Mouse (Mus musculus) layer of hippocampus, postnatal 14 days (tissue): ENCODE data around the gene Parp1. TPM values are rescaled to one million over a fixed set of nuclear protein-coding genes. Genes with fewer than 3 reads are reported as not detected.
A peak's percentile ranks its signal among the peaks of the same experiment; 100 is the strongest.
"Not testable (repeated sequence)": the region's sequence is repeated elsewhere in the genome, so short reads cannot be mapped to it uniquely, and the experiment has no call there.

Source experiments
- DNase-seq, 2 experiments: peaks; one replicate each; pipeline ENCODE4 v3.0.0; 2021 to 2022; ENCODE audit warnings: low spot score in 2 of 2, mixed read lengths in 1 of 2
- microRNA-seq, 2 experiments: library from miRNA; unstranded; fragments of <30 nt; microRNA quantifications; one replicate each; pipeline ENCODE4 v1.2.0; 2021
- total RNA-seq, 2 experiments: library from RNA; stranded (reverse); gene quantifications; 2 replicates each; pipeline ENCODE4 v1.2.3; 2021

Gene Parp1
- total RNA-seq, 2 experiments from 2014 or later: 162 to 172 TPM

GRCm38 (mm10) chr1:180622389-180622788, 53.7 kb downstream of the Parp1 start:
- no peak for DNase-seq

- no peak for DNase-seq
Measured at GRCm38 (mm10) chr1:180623911-180624310, 55.2 kb downstream of the Parp1 start.

- DNase-seq: no peak
Measured at GRCm38 (mm10) chr1:180626141-180626540, 57.4 kb downstream of the Parp1 start.

DNA sequence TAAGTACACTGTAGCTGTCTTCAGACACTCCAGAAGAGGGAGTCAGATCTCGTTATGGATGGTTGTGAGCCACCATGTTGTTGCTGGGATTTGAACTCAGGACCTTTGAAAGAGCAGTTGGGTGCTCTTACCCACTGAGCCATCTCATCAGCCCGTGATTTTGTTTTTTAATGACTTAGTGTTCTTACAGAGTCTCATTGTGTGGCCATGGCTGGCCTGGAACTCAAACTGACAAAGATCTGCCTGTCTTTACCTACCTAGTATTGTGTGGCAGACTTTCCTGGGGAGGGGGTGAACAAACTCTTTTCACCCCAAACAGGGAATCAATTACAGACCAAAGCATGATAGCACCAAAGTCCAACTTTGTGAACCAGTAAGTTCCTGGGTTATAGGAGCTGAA, 69.1 kb downstream of the Parp1 start:
- not testable (repeated sequence) for DNase-seq

GRCm38 (mm10) chr1:180639416-180640401, 71.0 kb downstream of the Parp1 start:
- no peak for DNase-seq

- DNase-seq: peak in 1 of 2 experiments; percentile 10
Measured at GRCm38 (mm10) chr1:180640605-180641125, 71.9 kb downstream of the Parp1 start.

- DNase-seq: peak; percentile 85 to 88
Measured at GRCm38 (mm10) chr1:180641137-180641517, 72.4 kb downstream of the Parp1 start, which contains the start of gene Lin9. TSS of gene Lin9 (plus strand) at chr1:180641150.

DNA sequence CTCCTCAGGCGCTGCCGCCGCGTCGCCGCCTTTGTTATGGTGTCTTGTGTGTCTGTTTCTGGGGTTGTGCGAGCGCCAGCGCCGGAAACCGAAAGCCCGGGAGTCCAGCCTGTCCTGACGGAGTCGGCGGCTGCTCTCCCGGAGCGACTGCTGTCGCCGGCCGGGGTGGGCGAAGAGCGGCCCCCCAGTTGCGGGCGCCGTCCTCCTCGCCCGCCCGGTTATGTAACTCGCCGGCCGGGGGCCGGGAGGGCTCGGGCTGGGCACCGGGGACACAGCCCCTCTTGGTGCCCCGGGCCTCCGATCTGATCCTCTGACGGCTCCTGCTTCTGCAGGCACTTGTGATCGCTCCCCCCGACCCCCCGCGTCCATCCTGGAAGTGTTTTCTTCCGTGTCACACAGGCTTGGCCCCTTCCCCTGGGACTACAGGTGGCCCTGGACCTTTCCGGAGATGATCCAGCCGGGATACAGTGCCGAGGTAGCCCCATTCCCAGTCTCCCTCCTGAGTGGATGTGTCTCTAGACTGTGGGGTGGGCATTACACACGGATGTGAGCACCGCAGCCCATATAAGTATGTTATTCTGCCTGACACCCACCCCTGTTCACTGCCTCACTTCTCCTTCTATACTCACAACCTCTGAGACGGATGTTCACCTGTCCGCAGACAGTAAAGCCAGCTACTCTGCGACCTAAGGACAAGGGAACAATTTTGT, 72.9 kb downstream of the Parp1 start:
- DNase-seq: peak in 1 of 2 experiments; percentile 4

DNA sequence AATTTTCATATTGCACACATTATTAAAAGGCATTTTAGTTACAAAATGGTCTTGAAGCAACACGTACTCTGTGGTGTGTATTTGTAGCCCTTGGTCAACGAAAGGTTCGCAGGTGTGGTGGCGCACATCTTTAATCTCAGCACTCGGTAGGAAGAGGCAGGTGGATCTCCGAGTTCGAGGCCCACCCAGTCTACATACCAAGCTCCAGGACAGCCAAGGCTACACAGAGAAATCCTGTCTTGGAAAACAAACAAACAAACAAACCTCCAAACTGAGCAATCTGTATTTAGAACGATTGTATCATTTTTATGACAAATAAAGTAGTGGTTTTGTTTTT, 73.5 kb downstream of the Parp1 start:
- no peak for DNase-seq

Small RNA genes within 50 kb of the gene (microRNA-seq; reads per million reads assigned to microRNA genes)
- 0 to 0.45 reads per million in 2 experiments for gene Mir6904

Other genes with a start within 250 kb of the Parp1 start
- gene Itpkb, start 238.4 kb upstream of the Parp1 start, total RNA-seq: 10 to 100 TPM; 18.4 to 22.3 TPM
- gene Stum, start 85.4 kb upstream of the Parp1 start, total RNA-seq: 100 to 1,000 TPM; 263 to 281 TPM
- gene Lin9, start 72.2 kb downstream of the Parp1 start, total RNA-seq: 1 to 10 TPM; 3.0 to 4.0 TPM
- gene Mixl1, start 128.1 kb downstream of the Parp1 start, total RNA-seq: under 1 TPM in 1 of 2 experiments, not detected in 1; 0.17 TPM
- 10 to 100 TPM; 29.9 to 31.7 TPM for gene Acbd3, start 157.1 kb downstream of the Parp1 start, total RNA-seq
- gene H3f3a, start 245.0 kb downstream of the Parp1 start, total RNA-seq: 100 to 1,000 TPM; 418 to 459 TPM